Mouse (Mus musculus): ENCODE measurements around the gene Mettl5. TPM values are rescaled to one million over a fixed set of nuclear protein-coding genes. Genes with fewer than 3 reads are reported as not detected.
A peak's percentile ranks its signal among the peaks of the same experiment; 100 is the strongest.
"Not testable (repeated sequence)": the region's sequence is repeated elsewhere in the genome, so short reads cannot be mapped to it uniquely, and the experiment has no call there.

The Mettl5 gene
- 36.8 and 36.9 TPM in 2 replicates for polyA plus RNA-seq (2015; fragmentation: Nextera tagmentation; extraction: Ambion mirVana)

- WGBS, result 2% methylated on average over 45 of the region's 45 CpGs
- no peaks in the 10 kb centered on the region for H3K27me3 ChIP-seq (ENCODE audit: control insufficient read depth, insufficient read depth, low read length)
- H3K36me3 ChIP-seq (ENCODE audit: control insufficient read depth, insufficient read depth, low read length), result no peaks in the 10 kb centered on the region
- no peaks in the 10 kb centered on the region for H3K9me3 ChIP-seq (replicated peaks; ENCODE audit: control insufficient read depth, low read length)
- H3K4me2 ChIP-seq (ENCODE audit: low read depth, low read length), result peak within 1 kb of the TSS; percentile 52
- H3K4me1 ChIP-seq (ENCODE audit: control insufficient read depth, insufficient read depth, low read length), result peaks cover 3% of the 10 kb centered on the region; the same call in 1 of the 2 replicates
- peak within 1 kb of the TSS; percentile 68 for H3K4me3 ChIP-seq (replicated peaks; ENCODE audit: low read length)
- peak; percentile 95 for ATAC-seq (ENCODE audit: insufficient read depth, low FRiP score)
- peak within 1 kb of the TSS; percentile 77 for H3K27ac ChIP-seq (ENCODE audit: low read length)
- H3K9ac ChIP-seq (ENCODE audit: low read length), result peak within 1 kb of the TSS; percentile 85
Observed at GRCm38 (mm10) chr2:69885451-69886305, at the start of gene Mettl5. Gene Mettl5, minus strand, starts transcription at chr2:69885615.

DNA sequence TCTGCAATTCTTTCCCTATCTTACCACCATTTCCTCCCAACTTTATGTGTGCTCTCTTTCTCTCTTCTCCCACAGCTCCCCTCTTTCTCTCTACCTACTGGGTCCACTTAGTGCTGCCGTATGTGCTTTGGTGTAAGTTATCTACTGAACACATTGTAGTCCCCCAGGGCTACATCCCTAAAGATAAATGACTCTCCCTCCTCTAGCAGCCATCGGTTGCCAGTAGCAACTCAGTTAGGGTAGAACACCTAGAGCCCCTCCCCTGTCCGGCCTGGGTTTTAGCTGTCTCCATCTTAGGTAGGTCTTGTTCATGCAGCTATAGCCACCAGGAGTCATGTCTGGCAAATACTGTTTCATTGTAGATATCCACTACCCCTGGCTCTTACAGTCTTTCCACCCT, 39.5 kb upstream of the Mettl5 start:
- H3K36me3 ChIP-seq (ENCODE audit: control insufficient read depth, insufficient read depth, low read length), result no peaks in the 10 kb centered on the region
- H3K9me3 ChIP-seq (replicated peaks; ENCODE audit: control insufficient read depth, low read length), result no peaks in the 10 kb centered on the region
- no peaks in the 10 kb centered on the region for H3K27me3 ChIP-seq (ENCODE audit: control insufficient read depth, insufficient read depth, low read length)
- H3K4me3 ChIP-seq (replicated peaks; ENCODE audit: low read length), result no peak overlapping the region
- WGBS, result 71% methylated on average over 3 of the region's 3 CpGs
- no peaks in the 10 kb centered on the region for H3K4me1 ChIP-seq (ENCODE audit: control insufficient read depth, insufficient read depth, low read length)
- ATAC-seq (ENCODE audit: insufficient read depth, low FRiP score), result no peak
- no peak overlapping the region for H3K9ac ChIP-seq (ENCODE audit: low read length)
- no peak overlapping the region for H3K4me2 ChIP-seq (ENCODE audit: low read depth, low read length)
- no peak overlapping the region for H3K27ac ChIP-seq (ENCODE audit: low read length)

- Histone ChIP-seq H3K4me3 (replicated peaks; ENCODE audit: low read length) (no peak overlapping the region), H3K9ac (ENCODE audit: low read length) (no peak overlapping the region), H3K4me1 (ENCODE audit: control insufficient read depth, insufficient read depth, low read length) (no peaks in the 10 kb centered on the region), H3K9me3 (replicated peaks; ENCODE audit: control insufficient read depth, low read length) (no peaks in the 10 kb centered on the region), H3K27ac (ENCODE audit: low read length) (no peak overlapping the region), H3K36me3 (ENCODE audit: control insufficient read depth, insufficient read depth, low read length) (no peaks in the 10 kb centered on the region), H3K4me2 (ENCODE audit: low read depth, low read length) (no peak overlapping the region), H3K27me3 (ENCODE audit: control insufficient read depth, insufficient read depth, low read length) (no peaks in the 10 kb centered on the region)
- WGBS, result 79% methylated on average over 3 of the region's 3 CpGs
- ATAC-seq (ENCODE audit: insufficient read depth, low FRiP score), result no peak
Observed at GRCm38 (mm10) chr2:69917301-69917700, 31.9 kb upstream of the Mettl5 start.

GRCm38 (mm10) chr2:69912801-69913200, 27.4 kb upstream of the Mettl5 start:
- Histone ChIP-seq H3K4me2 (ENCODE audit: low read depth, low read length) (no peak overlapping the region), H3K9ac (ENCODE audit: low read length) (no peak overlapping the region), H3K27ac (ENCODE audit: low read length) (no peak overlapping the region), H3K36me3 (ENCODE audit: control insufficient read depth, insufficient read depth, low read length) (0 out of 2 replicates have a peak, but pooled peaks cover 2% of the 10 kb centered on the region), H3K4me3 (replicated peaks; ENCODE audit: low read length) (no peak overlapping the region), H3K9me3 (replicated peaks; ENCODE audit: control insufficient read depth, low read length) (no peaks in the 10 kb centered on the region), H3K27me3 (ENCODE audit: control insufficient read depth, insufficient read depth, low read length) (no peaks in the 10 kb centered on the region), H3K4me1 (ENCODE audit: control insufficient read depth, insufficient read depth, low read length) (no peaks in the 10 kb centered on the region)
- no peak for ATAC-seq (ENCODE audit: insufficient read depth, low FRiP score)
- WGBS, result 42% methylated on average over 2 of the region's 2 CpGs

- not testable (repeated sequence) for H3K27me3 ChIP-seq (ENCODE audit: control insufficient read depth, insufficient read depth, low read length); H3K36me3 ChIP-seq (ENCODE audit: control insufficient read depth, insufficient read depth, low read length); ATAC-seq (ENCODE audit: insufficient read depth, low FRiP score); H3K9me3 ChIP-seq (replicated peaks; ENCODE audit: control insufficient read depth, low read length); H3K4me3 ChIP-seq (replicated peaks; ENCODE audit: low read length); H3K4me2 ChIP-seq (ENCODE audit: low read depth, low read length); H3K27ac ChIP-seq (ENCODE audit: low read length); H3K9ac ChIP-seq (ENCODE audit: low read length); H3K4me1 ChIP-seq (ENCODE audit: control insufficient read depth, insufficient read depth, low read length)
- WGBS, result 76% methylated on average over 4 of the region's 4 CpGs
Observed at GRCm38 (mm10) chr2:69907394-69907793, 22.0 kb upstream of the Mettl5 start.

GRCm38 (mm10) chr2:69903541-69903940, 18.1 kb upstream of the Mettl5 start:
- H3K4me3 ChIP-seq (replicated peaks; ENCODE audit: low read length), result no peak overlapping the region
- no peaks in the 10 kb centered on the region for H3K27me3 ChIP-seq (ENCODE audit: control insufficient read depth, insufficient read depth, low read length)
- H3K27ac ChIP-seq (ENCODE audit: low read length), result no peak overlapping the region
- 0 out of 2 replicates have a peak, but pooled peaks cover 3% of the 10 kb centered on the region for H3K36me3 ChIP-seq (ENCODE audit: control insufficient read depth, insufficient read depth, low read length)
- peaks cover 10% of the 10 kb centered on the region for H3K4me1 ChIP-seq (ENCODE audit: control insufficient read depth, insufficient read depth, low read length)
- H3K9me3 ChIP-seq (replicated peaks; ENCODE audit: control insufficient read depth, low read length), result no peaks in the 10 kb centered on the region
- 89% methylated on average over 3 of the region's 3 CpGs for WGBS
- no peak for ATAC-seq (ENCODE audit: insufficient read depth, low FRiP score)
- H3K4me2 ChIP-seq (ENCODE audit: low read depth, low read length), result no peak overlapping the region
- no peak overlapping the region for H3K9ac ChIP-seq (ENCODE audit: low read length)

GRCm38 (mm10) chr2:69897618-69898575, 12.5 kb upstream of the Mettl5 start:
- H3K9me3 ChIP-seq (replicated peaks; ENCODE audit: control insufficient read depth, low read length), result no peaks in the 10 kb centered on the region
- H3K9ac ChIP-seq (ENCODE audit: low read length), result peak overlapping the region; percentile 99
- peak overlapping the region; percentile 83 for H3K4me2 ChIP-seq (ENCODE audit: low read depth, low read length)
- peaks cover 12% of the 10 kb centered on the region for H3K4me1 ChIP-seq (ENCODE audit: control insufficient read depth, insufficient read depth, low read length)
- H3K27me3 ChIP-seq (ENCODE audit: control insufficient read depth, insufficient read depth, low read length), result no peaks in the 10 kb centered on the region
- under 1% methylated on average over 55 of the region's 55 CpGs for WGBS
- peak overlapping the region; percentile 90 for H3K27ac ChIP-seq (ENCODE audit: low read length)
- H3K4me3 ChIP-seq (replicated peaks; ENCODE audit: low read length), result peak overlapping the region; percentile 97
- no peaks in the 10 kb centered on the region for H3K36me3 ChIP-seq (ENCODE audit: control insufficient read depth, insufficient read depth, low read length)
- peak; percentile 65; the same call in 1 of the 2 replicates for ATAC-seq (ENCODE audit: insufficient read depth, low FRiP score)

DNA sequence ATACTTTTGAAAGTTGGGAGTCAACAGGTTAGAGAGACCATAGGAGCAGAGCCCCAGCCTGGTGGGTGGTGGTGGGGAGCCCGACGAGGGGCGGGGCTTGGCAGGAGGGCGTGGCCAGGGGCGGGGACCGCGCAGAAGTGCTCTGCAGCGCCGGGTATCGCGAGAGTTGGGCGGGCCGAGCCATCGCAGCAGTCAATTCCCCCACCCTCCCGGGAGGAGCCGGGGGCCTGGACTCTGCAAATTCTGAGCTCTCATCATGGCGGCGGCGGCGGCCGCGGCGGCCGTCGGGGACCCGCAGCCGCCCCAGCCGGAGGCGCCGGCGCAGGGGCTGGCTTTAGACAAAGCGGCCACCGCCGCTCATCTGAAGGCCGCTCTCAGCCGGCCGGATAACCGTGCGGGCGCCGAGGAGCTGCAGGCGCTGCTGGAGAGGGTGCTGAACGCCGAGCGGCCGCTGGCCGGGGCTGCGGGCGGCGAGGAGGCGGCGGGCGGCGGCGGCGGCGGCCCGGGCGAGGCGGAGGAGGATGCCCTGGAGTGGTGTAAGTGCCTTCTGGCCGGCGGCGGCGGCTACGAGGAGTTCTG, 11.7 kb upstream of the Mettl5 start, which contains the start of gene Ubr3:
Gene Ubr3, plus strand, starts transcription at position 208 of the 579 bp plus-strand sequence.
- H3K36me3 ChIP-seq (ENCODE audit: control insufficient read depth, insufficient read depth, low read length), result no peaks in the 10 kb centered on the region
- H3K4me2 ChIP-seq (ENCODE audit: low read depth, low read length), result peak within 1 kb of the TSS; percentile 83
- H3K4me1 ChIP-seq (ENCODE audit: control insufficient read depth, insufficient read depth, low read length), result peaks cover 12% of the 10 kb centered on the region
- no peaks in the 10 kb centered on the region for H3K9me3 ChIP-seq (replicated peaks; ENCODE audit: control insufficient read depth, low read length)
- 1% methylated on average over 49 of the region's 65 CpGs for WGBS
- peak; percentile 99 for ATAC-seq (ENCODE audit: insufficient read depth, low FRiP score)
- no peaks in the 10 kb centered on the region for H3K27me3 ChIP-seq (ENCODE audit: control insufficient read depth, insufficient read depth, low read length)
- peak within 1 kb of the TSS; percentile 99 for H3K9ac ChIP-seq (ENCODE audit: low read length)
- H3K27ac ChIP-seq (ENCODE audit: low read length), result peak within 1 kb of the TSS; percentile 90
- peak within 1 kb of the TSS; percentile 97 for H3K4me3 ChIP-seq (replicated peaks; ENCODE audit: low read length)
